ENCODE assay signal across 19 mouse cellular contexts in the genomic region with DNA sequence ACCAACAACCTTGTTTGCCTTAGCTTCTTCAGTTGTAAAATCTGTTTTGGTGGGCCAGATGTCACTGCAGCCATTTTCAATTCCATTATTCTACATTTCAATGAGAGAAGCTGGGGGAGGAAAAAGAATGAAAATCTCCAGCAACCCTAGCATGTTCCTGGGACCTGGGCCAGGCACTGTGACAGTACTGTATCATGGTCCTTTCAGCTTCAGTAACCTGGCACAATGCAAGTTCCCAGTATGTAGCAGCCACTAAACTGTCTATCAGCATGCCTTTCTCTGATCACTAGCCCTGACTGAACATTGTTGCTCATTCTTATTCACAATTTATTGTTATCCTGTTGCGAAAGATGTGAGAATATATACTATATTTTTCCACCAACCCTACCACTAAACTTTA.
DNase-seq lines count a peak whose midpoint lies in the region; ATAC-seq lines count a peak whose summit lies in the region.
"Had no signal": no experiment of that assay in that cellular context is flagged by ENCODE, and none has a peak within 500 bp of the region (broad histone marks: within the 10 kb centered on the region; RNA-seq: fewer than 3 reads in every experiment).

No protein-coding gene starts in this region.

- H3K9ac ChIP-seq in hindbrain, embryonic 12.5 days: no peak overlapping the region
- H3K9ac ChIP-seq in hindbrain, embryonic 11.5 days (ENCODE audit: low read depth, low read length): no peak overlapping the region
- no peak overlapping the region for H3K9ac ChIP-seq in midbrain, embryonic 11.5 days (ENCODE audit: low read length)
- no peak overlapping the region for H3K9ac ChIP-seq in midbrain, embryonic 16.5 days (ENCODE audit: low read depth, low read length)
- H3K9ac ChIP-seq in heart, embryonic 11.5 days (ENCODE audit: low read depth, low read length): no peak overlapping the region
- H3K9ac ChIP-seq: liver, embryonic 13.5 days had no signal

- ATAC-seq in hindbrain, embryonic 12.5 days (ENCODE audit: low FRiP score): peak; percentile 48; the same call in 1 of the 2 replicates
- ATAC-seq in hindbrain, embryonic 11.5 days (ENCODE audit: low FRiP score): no peak
- ATAC-seq in midbrain, embryonic 11.5 days (ENCODE audit: low FRiP score): peak; percentile 54; the same call in 1 of the 2 replicates
- no peak for ATAC-seq in midbrain, embryonic 16.5 days
- no peak for ATAC-seq in heart, embryonic 11.5 days (replicated peaks; ENCODE audit: insufficient number of reproducible peaks, low FRiP score, low TSS enrichment)
- ATAC-seq: inflammation-experienced regulatory T-cells, adult 6 months had no signal

- no peaks in the 10 kb centered on the region for H3K27me3 ChIP-seq in hindbrain, embryonic 12.5 days
- no peaks in the 10 kb centered on the region for H3K27me3 ChIP-seq in hindbrain, embryonic 11.5 days (ENCODE audit: control insufficient read depth, insufficient read depth, low read length)
- H3K27me3 ChIP-seq in midbrain, embryonic 11.5 days (ENCODE audit: control insufficient read depth, insufficient read depth, low read length): no peaks in the 10 kb centered on the region
- H3K27me3 ChIP-seq in midbrain, embryonic 16.5 days (ENCODE audit: control insufficient read depth, insufficient read depth, low read depth, low read length): no peaks in the 10 kb centered on the region
- H3K27me3 ChIP-seq in heart, embryonic 11.5 days (ENCODE audit: control insufficient read depth, insufficient read depth, low read length): no peaks in the 10 kb centered on the region
- H3K27me3 ChIP-seq: liver, embryonic 13.5 days had no signal

- DNase-seq in cerebellum, postnatal 10 days: peak; percentile 55 to 76
- no peak for DNase-seq in cerebellum, adult 11-12 months
- DNase-seq in hindbrain, embryonic 11.5 days (ENCODE audit: low spot score): no peak
- no peak for DNase-seq in midbrain, embryonic 11.5 days (ENCODE audit: low spot score, missing footprints)
- peak; percentile 85 for DNase-seq in Muller cell, postnatal 12 days (ENCODE audit: inconsistent ontology term)
- DNase-seq: adrenal gland, postnatal 10 days; cerebellum, adult 9-11 months; gastrocnemius, postnatal 36 days; heart, adult 2 months; heart, postnatal 36 days; liver, embryonic 13.5 days; lung, adult 2 months; lung, postnatal 14 days; thymus, adult 18-20 months; thymus, postnatal 36 days had no signal

- H3K4me2 ChIP-seq in hindbrain, embryonic 12.5 days (replicated peaks): no peak overlapping the region
- H3K4me2 ChIP-seq in hindbrain, embryonic 11.5 days (replicated peaks; ENCODE audit: low read depth, low read length): no peak overlapping the region
- no peak overlapping the region for H3K4me2 ChIP-seq in midbrain, embryonic 11.5 days
- no peak overlapping the region for H3K4me2 ChIP-seq in midbrain, embryonic 16.5 days (ENCODE audit: low read length)
- no peak overlapping the region for H3K4me2 ChIP-seq in heart, embryonic 11.5 days
- H3K4me2 ChIP-seq: liver, embryonic 13.5 days had no signal

- WGBS in hindbrain, embryonic 12.5 days: 74% methylated on average over 1 of the region's 1 CpGs
- 73% methylated on average over 1 of the region's 1 CpGs for WGBS in hindbrain, embryonic 11.5 days
- 88% methylated on average over 1 of the region's 1 CpGs for WGBS in midbrain, embryonic 11.5 days
- 67% methylated on average over 1 of the region's 1 CpGs for WGBS in midbrain, embryonic 16.5 days
- WGBS in heart, embryonic 11.5 days (ENCODE audit: insufficient replicate concordance): 82% methylated on average over 1 of the region's 1 CpGs

- H3K36me3 ChIP-seq in hindbrain, embryonic 12.5 days: no peaks in the 10 kb centered on the region
- no peaks in the 10 kb centered on the region for H3K36me3 ChIP-seq in hindbrain, embryonic 11.5 days (ENCODE audit: control insufficient read depth, insufficient read depth, low read length)
- H3K36me3 ChIP-seq in midbrain, embryonic 11.5 days (ENCODE audit: control insufficient read depth, insufficient read depth, low read length): no peaks in the 10 kb centered on the region
- no peaks in the 10 kb centered on the region for H3K36me3 ChIP-seq in midbrain, embryonic 16.5 days (ENCODE audit: control insufficient read depth, insufficient read depth, low read length)
- H3K36me3 ChIP-seq in heart, embryonic 11.5 days (ENCODE audit: control insufficient read depth, insufficient read depth, low read length): no peaks in the 10 kb centered on the region
- H3K36me3 ChIP-seq: liver, embryonic 13.5 days had no signal

- H3K27ac ChIP-seq in hindbrain, embryonic 12.5 days: no peak overlapping the region
- no peak overlapping the region for H3K27ac ChIP-seq in hindbrain, embryonic 11.5 days (ENCODE audit: low read depth, low read length)
- no peak overlapping the region for H3K27ac ChIP-seq in midbrain, embryonic 11.5 days (ENCODE audit: low read depth, low read length)
- H3K27ac ChIP-seq in midbrain, embryonic 16.5 days (ENCODE audit: low read length): no peak overlapping the region
- H3K27ac ChIP-seq in heart, embryonic 11.5 days (ENCODE audit: low read depth, low read length): no peak overlapping the region
- H3K27ac ChIP-seq: heart, adult 2 months; liver, embryonic 13.5 days had no signal

- H3K4me3 ChIP-seq in hindbrain, embryonic 12.5 days: no peak overlapping the region
- no peak overlapping the region for H3K4me3 ChIP-seq in hindbrain, embryonic 11.5 days (ENCODE audit: low read depth, low read length)
- no peak overlapping the region for H3K4me3 ChIP-seq in midbrain, embryonic 11.5 days (ENCODE audit: low read depth, low read length)
- no peak overlapping the region for H3K4me3 ChIP-seq in midbrain, embryonic 16.5 days (ENCODE audit: low read depth, low read length)
- H3K4me3 ChIP-seq in heart, embryonic 11.5 days (ENCODE audit: low read depth, low read length): no peak overlapping the region
- H3K4me3 ChIP-seq: heart, adult 2 months; liver, embryonic 13.5 days had no signal

- H3K4me1 ChIP-seq in hindbrain, embryonic 12.5 days: no peaks in the 10 kb centered on the region
- no peaks in the 10 kb centered on the region for H3K4me1 ChIP-seq in hindbrain, embryonic 11.5 days (replicated peaks; ENCODE audit: control insufficient read depth, insufficient read depth, low read length)
- no peaks in the 10 kb centered on the region for H3K4me1 ChIP-seq in midbrain, embryonic 11.5 days (ENCODE audit: control insufficient read depth, insufficient read depth, low read length)
- no peaks in the 10 kb centered on the region for H3K4me1 ChIP-seq in midbrain, embryonic 16.5 days (ENCODE audit: control insufficient read depth, insufficient read depth, low read length)
- no peaks in the 10 kb centered on the region for H3K4me1 ChIP-seq in heart, embryonic 11.5 days (ENCODE audit: control insufficient read depth, insufficient read depth, low read length)
- H3K4me1 ChIP-seq: liver, embryonic 13.5 days had no signal

- no peaks in the 10 kb centered on the region for H3K9me3 ChIP-seq in hindbrain, embryonic 12.5 days (replicated peaks)
- no peaks in the 10 kb centered on the region for H3K9me3 ChIP-seq in hindbrain, embryonic 11.5 days (ENCODE audit: control insufficient read depth, low read length)
- H3K9me3 ChIP-seq in midbrain, embryonic 11.5 days (ENCODE audit: control insufficient read depth, low read length): no peaks in the 10 kb centered on the region
- H3K9me3 ChIP-seq in midbrain, embryonic 16.5 days (replicated peaks; ENCODE audit: control insufficient read depth, low read length, poor library complexity, severe bottlenecking): no peaks in the 10 kb centered on the region
- no peaks in the 10 kb centered on the region for H3K9me3 ChIP-seq in heart, embryonic 11.5 days (replicated peaks; ENCODE audit: control insufficient read depth, low read length)
- H3K9me3 ChIP-seq: liver, embryonic 13.5 days had no signal

Comparison
In these comparisons a context has a peak if more than half of its experiments do, and no peak if none do; other contexts are left out.
1. DNase-seq: peak in cerebellum, postnatal 10 days (2 of 2) and Muller cell, postnatal 12 days (single experiment); none in cerebellum, adult 11-12 months (single experiment), hindbrain, embryonic 11.5 days (single experiment) and midbrain, embryonic 11.5 days (single experiment).
2. ATAC-seq: peak in hindbrain, embryonic 12.5 days (single experiment) and midbrain, embryonic 11.5 days (single experiment); none in hindbrain, embryonic 11.5 days (single experiment), midbrain, embryonic 16.5 days (single experiment) and heart, embryonic 11.5 days (single experiment).